Mouse (Mus musculus) C2C12 (cell line): ENCODE results near the gene Dnlz.

Experiments used
- CEBPB ChIP-seq: IDR thresholded peaks from one replicate; pipeline ENCODE4 v1.6.1; 2011; ENCODE audit warnings: low read depth, mild to moderate bottlenecking, control low read depth, moderate library complexity
- CTCF ChIP-seq: IDR thresholded peaks from one replicate; pipeline ENCODE4 v1.5.1; 2011; ENCODE audit not compliant: control insufficient read depth, insufficient read depth, insufficient read length
- FOSL1 ChIP-seq: IDR thresholded peaks from one replicate; pipeline ENCODE4 v1.8.0; 2011; ENCODE audit warnings: mild to moderate bottlenecking, low read length; ENCODE audit not compliant: poor library complexity, insufficient read depth, severe bottlenecking
- MAX ChIP-seq: IDR thresholded peaks from one replicate; pipeline ENCODE4 v1.6.1; 2011; ENCODE audit warnings: mild to moderate bottlenecking, control low read depth
- MYOD1 ChIP-seq: IDR thresholded peaks from one replicate; pipeline ENCODE4 v1.6.1; 2011; ENCODE audit warnings: low read depth; ENCODE audit not compliant: control insufficient read depth, insufficient read length
- MYOG ChIP-seq: IDR thresholded peaks from one replicate; pipeline ENCODE4 v1.6.1; 2011; ENCODE audit not compliant: control insufficient read depth, insufficient read length; ENCODE audit errors: extremely low read depth
- USF1 ChIP-seq: IDR thresholded peaks from one replicate; pipeline ENCODE4 v1.6.1; 2011; ENCODE audit warnings: low read depth, mild to moderate bottlenecking, control low read depth, moderate library complexity

GRCm38 (mm10) chr2:26305555-26305954 lies 46.4 kb downstream of the Dnlz start:
- no peak for TF ChIP-seq CTCF
- TF ChIP-seq MYOG: no peak
- no peak for TF ChIP-seq USF1
- TF ChIP-seq CEBPB: no peak
- no peak for TF ChIP-seq FOSL1
- no peak for TF ChIP-seq MAX
- TF ChIP-seq MYOD1: peak; percentile 62
